Mouse (Mus musculus) E14TG2a.4 (cell line): ENCODE measurements around the gene Ier3.
"Not testable (repeated sequence)": the region's sequence is repeated elsewhere in the genome, so short reads cannot be mapped to it uniquely, and the experiment has no call there.

Experiments
- H3K27me3 ChIP-seq: 2 replicates; pipeline ENCODE4 v1.6.1; 2014; ENCODE audit warnings: low read length, control low read depth; ENCODE audit not compliant: insufficient read depth
- H3K36me3 ChIP-seq: 2 replicates; pipeline ENCODE4 v1.6.1; 2014; ENCODE audit warnings: low read length, control low read depth; ENCODE audit not compliant: insufficient read depth
- H3K4me1 ChIP-seq: replicated peaks from 2 replicates; pipeline ENCODE4 v1.6.1; 2014; ENCODE audit warnings: low read depth, low read length, control low read depth
- H3K4me3 ChIP-seq: replicated peaks from 2 replicates; pipeline ENCODE4 v1.5.1; 2014; ENCODE audit warnings: mild to moderate bottlenecking, low read length
- H3K9me3 ChIP-seq: 2 replicates; pipeline ENCODE4 v1.6.1; 2014; ENCODE audit warnings: low read length, control low read depth
- CTCF ChIP-seq: conservative IDR thresholded peaks from 2 replicates; pipeline ENCODE4 v1.5.1; 2014; ENCODE audit warnings: low read length
- NANOG ChIP-seq: IDR thresholded peaks from 2 replicates; pipeline ENCODE4 v1.6.1; 2014; ENCODE audit warnings: borderline replicate concordance, low read length, mixed read lengths
- POU5F1 ChIP-seq: IDR thresholded peaks from 2 replicates; pipeline ENCODE4 v1.6.1; 2014; ENCODE audit warnings: low read length, borderline replicate concordance

The Ier3 gene

DNA sequence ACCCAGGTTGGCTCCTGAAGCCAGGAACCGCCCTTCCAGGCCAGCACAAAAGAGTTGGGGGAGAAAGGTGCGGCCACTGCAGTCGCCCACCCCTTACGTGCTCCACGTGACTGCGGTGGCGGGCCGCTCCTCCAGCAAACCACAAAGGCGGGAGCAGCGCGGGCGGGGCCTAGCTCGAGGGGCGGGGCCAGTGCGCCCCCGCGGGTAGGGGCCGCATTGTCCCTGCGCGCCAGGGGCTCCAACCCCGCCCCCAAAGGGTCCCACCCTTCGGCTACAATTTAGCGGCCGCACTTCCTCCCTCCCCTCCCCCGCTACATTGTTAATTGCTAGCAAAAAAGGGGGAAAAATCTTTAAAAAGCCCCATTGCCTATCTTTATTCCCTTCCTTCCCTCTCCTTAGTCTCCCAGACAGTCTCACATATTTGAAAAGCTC is 15.5 kb downstream of the Ier3 start:
- TF ChIP-seq NANOG: no peak
- no peak for TF ChIP-seq POU5F1
- no peak for TF ChIP-seq CTCF
- Histone ChIP-seq H3K9me3 (no peaks in the 10 kb centered on the region), H3K27me3 (no peaks in the 10 kb centered on the region), H3K36me3 (peaks cover 48% of the 10 kb centered on the region), H3K4me3 (peak overlapping the region; percentile 97), H3K4me1 (peaks cover 51% of the 10 kb centered on the region)

DNA sequence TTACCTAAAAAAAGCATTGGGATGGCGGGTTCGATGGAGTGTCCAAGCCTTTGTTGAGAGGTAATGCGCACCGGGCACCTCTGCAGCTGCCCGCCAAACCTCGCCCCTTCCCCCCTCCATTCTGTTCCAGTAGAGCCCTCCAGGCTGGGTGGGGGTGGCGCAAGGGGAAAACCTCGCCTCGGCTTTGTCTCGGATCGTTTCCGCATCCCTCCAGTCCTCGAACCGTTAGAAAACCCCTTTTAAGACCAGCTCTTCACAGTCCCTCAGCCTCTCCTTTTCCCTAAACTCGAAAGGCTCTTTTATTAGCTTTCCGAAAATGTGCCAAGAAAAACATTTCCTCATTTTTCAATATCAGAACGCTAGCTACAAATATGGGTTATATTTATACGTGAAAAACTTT is 16.0 kb downstream of the Ier3 start:
- H3K27me3 ChIP-seq: no peaks in the 10 kb centered on the region
- no peaks in the 10 kb centered on the region for H3K9me3 ChIP-seq
- peak overlapping the region; percentile 97 for H3K4me3 ChIP-seq
- no peak for TF ChIP-seq CTCF
- TF ChIP-seq NANOG: no peak
- no peak for TF ChIP-seq POU5F1
- H3K36me3 ChIP-seq: peaks cover 44% of the 10 kb centered on the region
- H3K4me1 ChIP-seq: peaks cover 52% of the 10 kb centered on the region

GRCm38 (mm10) chr17:35838122-35838544 is 16.6 kb downstream of the Ier3 start, which contains the start of gene Tubb5:
Gene Tubb5, minus strand, starts transcription at chr17:35838306.
- peak within 1 kb of the TSS; percentile 97 for H3K4me3 ChIP-seq
- H3K9me3 ChIP-seq: no peaks in the 10 kb centered on the region
- peaks cover 42% of the 10 kb centered on the region for H3K36me3 ChIP-seq
- peaks cover 54% of the 10 kb centered on the region for H3K4me1 ChIP-seq
- TF ChIP-seq NANOG (no peak), POU5F1 (no peak), CTCF (no peak)
- H3K27me3 ChIP-seq: no peaks in the 10 kb centered on the region

- TF ChIP-seq POU5F1: no peak
- no peak for TF ChIP-seq NANOG
- no peak for TF ChIP-seq CTCF
- Histone ChIP-seq H3K4me1 (peaks cover 58% of the 10 kb centered on the region), H3K27me3 (no peaks in the 10 kb centered on the region), H3K9me3 (no peaks in the 10 kb centered on the region), H3K4me3 (peak overlapping the region; percentile 97), H3K36me3 (peaks cover 42% of the 10 kb centered on the region)
Observed at GRCm38 (mm10) chr17:35838570-35838969, 17.1 kb downstream of the Ier3 start.

- not testable (repeated sequence) for H3K9me3 ChIP-seq, H3K27me3 ChIP-seq
- peak overlapping the region; percentile 97 for H3K4me3 ChIP-seq
- peaks cover 41% of the 10 kb centered on the region for H3K36me3 ChIP-seq
- peaks cover 55% of the 10 kb centered on the region for H3K4me1 ChIP-seq
Observed at GRCm38 (mm10) chr17:35839002-35839401, 17.5 kb downstream of the Ier3 start.

DNA sequence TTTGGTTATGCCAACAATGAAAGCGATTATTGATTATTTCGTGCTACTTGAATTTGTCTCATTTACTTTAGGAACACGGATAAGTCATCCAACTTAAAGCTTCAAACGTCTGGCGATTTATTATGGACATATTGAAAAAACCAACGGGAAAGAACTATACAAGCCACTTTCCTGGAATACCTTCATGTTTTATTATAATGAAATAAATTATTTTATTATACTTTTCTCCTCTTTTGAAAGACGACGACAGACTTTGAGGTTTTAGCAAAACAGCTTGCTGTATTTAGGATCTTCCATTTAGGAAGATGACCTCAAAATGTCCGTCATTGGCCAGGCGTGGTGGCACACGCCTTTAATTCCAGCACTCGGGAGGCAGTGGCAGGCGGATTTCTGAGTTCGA is 19.1 kb downstream of the Ier3 start:
- Histone ChIP-seq H3K4me1 (peaks cover 42% of the 10 kb centered on the region), H3K9me3 (no peaks in the 10 kb centered on the region), H3K36me3 (peaks cover 41% of the 10 kb centered on the region), H3K27me3 (no peaks in the 10 kb centered on the region), H3K4me3 (peak overlapping the region; percentile 97)
- TF ChIP-seq POU5F1: no peak
- no peak for TF ChIP-seq CTCF
- no peak for TF ChIP-seq NANOG

GRCm38 (mm10) chr17:35841076-35841950 is 19.8 kb downstream of the Ier3 start, which contains the start of gene Mdc1:
Gene Mdc1, plus strand, starts transcription at chr17:35841515.
- H3K4me3 ChIP-seq: peak within 1 kb of the TSS; percentile 97
- peaks cover 41% of the 10 kb centered on the region for H3K36me3 ChIP-seq
- no peaks in the 10 kb centered on the region for H3K27me3 ChIP-seq
- no peaks in the 10 kb centered on the region for H3K9me3 ChIP-seq
- TF ChIP-seq CTCF: no peak
- no peak for TF ChIP-seq POU5F1
- TF ChIP-seq NANOG: no peak
- H3K4me1 ChIP-seq: peaks cover 36% of the 10 kb centered on the region

- Histone ChIP-seq H3K4me1 (peaks cover 36% of the 10 kb centered on the region), H3K27me3 (no peaks in the 10 kb centered on the region), H3K4me3 (peak overlapping the region; percentile 96), H3K36me3 (peaks cover 42% of the 10 kb centered on the region), H3K9me3 (no peaks in the 10 kb centered on the region)
- TF ChIP-seq POU5F1: no peak
Observed at GRCm38 (mm10) chr17:35842006-35842405, 20.5 kb downstream of the Ier3 start.

DNA sequence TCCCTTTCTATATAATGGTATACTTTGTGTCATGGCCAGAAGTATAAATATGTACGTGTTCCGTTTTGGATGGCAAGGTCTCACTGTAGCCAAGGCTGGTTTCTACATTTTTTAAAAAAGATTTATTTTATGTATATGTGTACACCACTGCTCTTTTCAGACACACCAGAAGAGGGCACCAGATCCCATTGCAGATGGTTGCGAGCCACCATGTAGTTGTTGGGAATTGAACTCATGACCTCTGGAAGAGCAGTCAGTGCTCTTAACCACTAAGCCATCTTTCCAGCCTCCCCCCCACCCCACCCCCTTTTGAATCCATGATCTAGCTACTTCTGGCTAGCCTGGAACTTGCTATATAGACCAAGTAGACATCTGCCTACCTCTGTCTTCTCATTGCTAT is 22.0 kb downstream of the Ier3 start:
- Histone ChIP-seq H3K27me3 (no peaks in the 10 kb centered on the region), H3K9me3 (no peaks in the 10 kb centered on the region), H3K4me3 (no peak overlapping the region), H3K4me1 (peaks cover 50% of the 10 kb centered on the region), H3K36me3 (peaks cover 57% of the 10 kb centered on the region)
- TF ChIP-seq NANOG (no peak), CTCF (peak; percentile 9; the same call in 1 of the 2 replicates)
